Mouse (Mus musculus) lung, embryonic 16.5 days (tissue): ENCODE data around the gene Hoxa10. TPM values are rescaled to one million over a fixed set of nuclear protein-coding genes. Genes with fewer than 3 reads are reported as not detected.

Experiments used
- ATAC-seq: fragments of 200-750 bp; cut with Nextera tagmentation; 2 replicates; pipeline ENCODE4 v1.8.0; 2017; ENCODE audit warnings: low read depth, mild to moderate bottlenecking, moderate library complexity
- H3K27ac ChIP-seq: fragments of 300-500 bp; sonication (generic); 2 replicates; pipeline ENCODE4 v1.5.1; 2014; ENCODE audit warnings: mild to moderate bottlenecking, control low read depth, low read length
- H3K27me3 ChIP-seq: fragments of 300-500 bp; sonication (generic); 2 replicates; pipeline ENCODE4 v1.6.1; 2014; ENCODE audit warnings: low read depth, low read length, mixed read lengths; ENCODE audit not compliant: control insufficient read depth, insufficient read depth
- H3K36me3 ChIP-seq: fragments of 300-500 bp; sonication (generic); 2 replicates; pipeline ENCODE4 v1.6.1; 2014; ENCODE audit warnings: low read length; ENCODE audit not compliant: control insufficient read depth, insufficient read depth
- H3K4me1 ChIP-seq: fragments of 300-500 bp; sonication (generic); replicated peaks from 2 replicates; pipeline ENCODE4 v1.6.1; 2014; ENCODE audit warnings: low read length, mixed read lengths; ENCODE audit not compliant: control insufficient read depth, insufficient read depth
- H3K4me2 ChIP-seq: fragments of 300-500 bp; sonication (generic); 2 replicates; pipeline ENCODE4 v1.6.1; 2014; ENCODE audit warnings: low read depth, low read length, control low read depth
- H3K4me3 ChIP-seq: fragments of 300-500 bp; sonication (generic); 2 replicates; pipeline ENCODE4 v1.5.1; 2014; ENCODE audit warnings: mild to moderate bottlenecking, low read length, control low read depth
- H3K9ac ChIP-seq: fragments of 300-500 bp; sonication (generic); 2 replicates; pipeline ENCODE4 v1.6.1; 2014; ENCODE audit warnings: low read length, control low read depth
- H3K9me3 ChIP-seq: fragments of 300-500 bp; sonication (generic); 2 replicates; pipeline ENCODE4 v1.6.1; 2016; ENCODE audit warnings: low read length; ENCODE audit not compliant: control insufficient read depth
- WGBS: fragments of 180-500 bp; shearing (Covaris S2); extraction: QIAGEN DNeasy Blood & Tissue Kit; methylation state at CpG from one replicate; pipeline ENCODE4 v1.1.7; 2014; 5-methylcytosine and 5-hydroxymethylcytosine counted together
- polyA plus RNA-seq: library from polyadenylated mRNA; unstranded; fragments of >200 nt; fragmentation: Nextera tagmentation; extraction: Ambion mirVana; gene quantifications from 2 replicates; pipeline ENCODE4 v1.2.1, GENCODE M21; 2015

The Hoxa10 gene
- polyA plus RNA-seq, 1 experiment from 2014 or later = not detected

DNA sequence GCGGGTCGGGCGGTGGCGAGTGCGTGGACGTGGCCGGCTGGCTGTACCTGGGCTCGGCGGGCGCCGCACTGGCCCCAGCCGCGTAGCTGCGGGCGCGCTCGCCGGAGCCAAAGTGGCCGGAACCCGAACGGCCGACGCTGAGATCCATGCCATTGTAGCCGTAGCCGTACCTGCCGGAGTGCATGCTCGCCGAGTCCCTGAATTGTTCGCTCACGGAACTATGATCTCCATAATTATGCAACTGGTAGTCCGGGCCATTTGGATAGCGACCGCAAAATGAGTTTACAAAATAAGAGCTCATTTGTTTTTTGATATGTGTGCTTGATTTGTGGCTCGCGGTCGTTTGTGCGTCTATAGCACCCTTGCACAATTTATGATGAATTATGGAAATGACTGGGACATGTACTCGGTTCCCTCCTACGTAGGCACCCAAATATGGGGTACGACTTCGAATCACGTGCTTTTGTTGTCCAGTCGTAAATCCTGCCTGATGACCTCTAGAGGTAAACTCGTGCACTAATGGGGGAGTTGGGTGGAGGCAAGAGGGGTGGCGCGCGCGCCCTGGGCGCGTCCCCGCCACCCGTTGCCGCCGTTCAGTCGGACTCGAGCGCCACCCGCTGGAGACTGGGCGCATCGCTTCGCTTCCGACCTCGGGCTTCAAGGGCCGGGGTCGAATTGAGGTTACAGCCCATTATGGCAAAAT, 36.5 kb downstream of the Hoxa10 start, which contains the start of gene Hoxa5:
Hoxa5 (minus strand) TSS at position 538 of the 703 bp plus-strand sequence.
- Histone ChIP-seq H3K4me3 (peak within 1 kb of the TSS; percentile 85), H3K9me3 (no peaks in the 10 kb centered on the region), H3K4me2 (peak within 1 kb of the TSS; percentile 73), H3K36me3 (no peaks in the 10 kb centered on the region), H3K27ac (peak within 1 kb of the TSS; percentile 93), H3K27me3 (peaks cover 55% of the 10 kb centered on the region), H3K4me1 (peaks cover 2% of the 10 kb centered on the region; the same call in 1 of the 2 replicates), H3K9ac (peak within 1 kb of the TSS; percentile 97)
- ATAC-seq = peak; percentile 91
- under 1% methylated on average over 65 of the region's 65 CpGs for WGBS

DNA sequence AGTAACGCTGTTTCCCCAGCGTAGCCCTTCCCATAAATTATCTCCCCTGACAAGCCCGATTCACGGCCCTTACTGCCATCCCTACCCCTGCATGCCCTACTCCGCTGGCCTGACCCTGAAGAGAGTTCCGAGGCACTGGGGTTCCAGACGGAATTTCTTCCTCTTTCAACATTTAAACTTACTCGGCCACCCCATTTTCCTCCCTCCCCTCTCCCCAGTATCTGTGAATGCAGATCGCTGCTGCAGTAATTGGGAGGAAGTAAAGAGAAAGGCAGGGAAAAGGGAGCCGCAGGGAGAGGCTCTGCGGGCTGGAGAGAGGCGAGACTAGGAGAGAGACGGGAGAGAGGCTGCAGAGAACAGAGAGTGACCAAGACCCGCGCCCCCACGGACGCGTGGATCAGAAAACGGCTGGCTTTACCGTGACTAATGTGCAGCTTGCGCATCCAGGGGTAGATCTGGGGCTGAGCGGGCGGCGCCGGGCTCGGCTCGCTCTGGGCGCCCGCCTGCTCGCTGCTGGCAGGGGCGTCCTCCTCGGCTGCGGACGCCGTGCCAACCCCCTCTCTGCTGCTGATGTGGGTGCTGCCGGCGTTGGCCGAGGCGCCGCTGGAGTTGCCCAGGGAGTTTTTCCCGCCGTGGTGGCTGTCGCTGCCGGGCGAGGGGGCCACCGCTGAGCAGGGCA, 37.1 kb downstream of the Hoxa10 start:
- peak overlapping the region; percentile 85 for H3K4me3 ChIP-seq
- H3K4me2 ChIP-seq = peak overlapping the region; percentile 73
- peak overlapping the region; percentile 93 for H3K27ac ChIP-seq
- no peak; the same call in 1 of the 2 replicates for ATAC-seq
- no peaks in the 10 kb centered on the region for H3K36me3 ChIP-seq
- H3K9me3 ChIP-seq = no peaks in the 10 kb centered on the region
- WGBS = under 1% methylated on average over 45 of the region's 46 CpGs
- H3K27me3 ChIP-seq = peaks cover 55% of the 10 kb centered on the region
- H3K9ac ChIP-seq = peak overlapping the region; percentile 97
- peaks cover 6% of the 10 kb centered on the region for H3K4me1 ChIP-seq

DNA sequence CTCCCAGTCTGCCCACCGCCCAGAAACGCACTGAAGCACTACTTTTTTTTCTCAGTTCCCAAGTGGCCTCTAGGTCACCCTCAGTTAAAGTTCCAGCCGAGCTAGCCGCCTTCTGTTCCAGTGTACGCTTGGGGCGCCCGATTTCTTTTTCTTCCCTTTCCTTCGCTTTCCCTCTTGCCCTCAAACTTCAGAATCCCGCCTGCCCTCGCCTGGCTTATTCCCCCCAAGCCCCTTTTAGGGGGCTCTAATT, 37.6 kb downstream of the Hoxa10 start:
- Histone ChIP-seq H3K4me1 (peaks cover 7% of the 10 kb centered on the region), H3K9ac (peak overlapping the region; percentile 97)

GRCm38 (mm10) chr6:52202362-52203120, 38.1 kb downstream of the Hoxa10 start:
- H3K9ac ChIP-seq = peak overlapping the region; percentile 97
- H3K27ac ChIP-seq = peak overlapping the region; percentile 93
- 5% methylated on average over 22 of the region's 22 CpGs for WGBS
- peak overlapping the region; percentile 73 for H3K4me2 ChIP-seq
- H3K4me1 ChIP-seq = peaks cover 9% of the 10 kb centered on the region
- H3K9me3 ChIP-seq = no peaks in the 10 kb centered on the region
- H3K36me3 ChIP-seq = no peaks in the 10 kb centered on the region
- H3K27me3 ChIP-seq = peaks cover 52% of the 10 kb centered on the region
- peak overlapping the region; percentile 85 for H3K4me3 ChIP-seq
- no peak for ATAC-seq

More for the DNA sequence above, 37.6 kb downstream of the Hoxa10 start:
- 2% methylated on average over 10 of the region's 10 CpGs for WGBS
- Histone ChIP-seq H3K27ac (peak overlapping the region; percentile 93), H3K27me3 (peaks cover 51% of the 10 kb centered on the region), H3K36me3 (no peaks in the 10 kb centered on the region), H3K4me2 (peak overlapping the region; percentile 73), H3K4me3 (peak overlapping the region; percentile 85), H3K9me3 (no peaks in the 10 kb centered on the region)
- ATAC-seq = no peak

GRCm38 (mm10) chr6:52201269-52201668, 39.4 kb downstream of the Hoxa10 start:
- Histone ChIP-seq H3K4me3 (peak overlapping the region; percentile 85), H3K27ac (peak overlapping the region; percentile 84), H3K27me3 (peaks cover 46% of the 10 kb centered on the region), H3K4me1 (peaks cover 15% of the 10 kb centered on the region), H3K9me3 (no peaks in the 10 kb centered on the region), H3K4me2 (peak overlapping the region; percentile 73), H3K36me3 (no peaks in the 10 kb centered on the region), H3K9ac (peak overlapping the region; percentile 97)
- ATAC-seq = no peak
- 9% methylated on average over 1 of the region's 1 CpGs for WGBS

DNA sequence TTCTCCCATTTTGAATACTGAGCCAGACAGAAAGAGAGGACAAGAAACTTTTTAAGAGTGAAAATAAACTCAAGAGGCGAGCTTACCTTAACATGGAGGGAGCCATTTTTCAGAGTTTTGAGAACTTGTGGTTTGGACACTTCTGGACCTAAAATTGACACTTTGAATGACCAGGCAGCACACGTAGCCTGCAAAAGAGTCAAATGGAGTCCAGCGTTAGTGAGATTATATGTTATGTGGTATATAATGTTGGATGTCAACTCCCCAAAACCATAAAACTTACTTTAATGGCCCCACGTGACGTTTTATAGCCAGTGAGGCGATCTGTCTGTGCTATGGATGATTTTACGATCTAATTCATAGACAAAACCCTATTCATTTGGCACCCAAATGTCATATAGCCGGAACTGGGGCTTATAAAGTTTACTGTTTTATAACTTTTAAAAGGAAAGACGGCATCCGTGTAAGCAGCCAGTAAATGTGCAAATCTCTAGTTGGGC, 39.9 kb downstream of the Hoxa10 start:
- peaks cover 46% of the 10 kb centered on the region for H3K27me3 ChIP-seq
- H3K9ac ChIP-seq = peak overlapping the region; percentile 97
- no peaks in the 10 kb centered on the region for H3K9me3 ChIP-seq
- H3K36me3 ChIP-seq = no peaks in the 10 kb centered on the region
- peak overlapping the region; percentile 84 for H3K27ac ChIP-seq
- H3K4me2 ChIP-seq = peak overlapping the region; percentile 73
- peaks cover 20% of the 10 kb centered on the region for H3K4me1 ChIP-seq
- 15% methylated on average over 10 of the region's 10 CpGs for WGBS
- ATAC-seq = no peak
- H3K4me3 ChIP-seq = peak overlapping the region; percentile 85

DNA sequence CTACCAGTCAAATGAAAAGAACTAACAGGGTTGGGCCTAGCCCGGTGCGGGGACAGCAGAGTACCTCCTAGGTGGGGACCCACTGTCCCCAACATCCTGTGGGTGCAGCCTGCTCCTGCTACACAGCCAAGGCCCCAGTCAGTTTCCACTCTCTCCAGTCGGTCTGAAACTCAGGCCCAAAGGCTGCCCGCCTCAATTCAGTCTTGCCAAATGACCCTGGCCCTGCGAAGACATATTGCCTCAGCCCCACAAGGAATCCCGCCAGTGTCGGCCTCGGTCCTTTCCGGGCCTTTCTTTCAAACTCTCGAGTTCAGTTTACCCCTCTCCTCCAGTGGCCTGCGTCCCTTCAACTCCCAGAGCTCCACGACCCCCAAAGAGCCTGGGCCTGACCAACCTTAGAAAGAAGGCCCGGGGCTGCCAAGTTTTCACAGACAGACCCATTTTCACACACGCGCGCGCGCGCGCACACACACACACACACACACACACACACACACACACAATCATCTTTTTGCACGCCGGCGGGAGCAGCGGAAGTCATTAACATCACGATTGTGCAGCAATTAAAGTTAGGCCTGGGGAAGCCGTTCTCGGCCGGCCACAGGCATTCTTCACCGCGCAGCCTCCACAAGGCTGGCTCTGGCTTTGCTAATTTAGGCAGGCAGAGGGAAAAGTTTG, 40.4 kb downstream of the Hoxa10 start:
- peak overlapping the region; percentile 97 for H3K9ac ChIP-seq
- H3K4me2 ChIP-seq = peak overlapping the region; percentile 73
- H3K4me3 ChIP-seq = peak overlapping the region; percentile 85
- no peak for ATAC-seq
- WGBS = 7% methylated on average over 30 of the region's 30 CpGs
- peaks cover 50% of the 10 kb centered on the region for H3K27me3 ChIP-seq
- H3K27ac ChIP-seq = peak overlapping the region; percentile 84
- no peaks in the 10 kb centered on the region for H3K36me3 ChIP-seq
- H3K4me1 ChIP-seq = peaks cover 23% of the 10 kb centered on the region
- H3K9me3 ChIP-seq = no peaks in the 10 kb centered on the region

- Histone ChIP-seq H3K4me1 (peaks cover 40% of the 10 kb centered on the region), H3K4me2 (peak overlapping the region; percentile 55), H3K27me3 (peaks cover 43% of the 10 kb centered on the region), H3K9ac (peak overlapping the region; percentile 49), H3K27ac (peak overlapping the region; percentile 87), H3K36me3 (no peaks in the 10 kb centered on the region), H3K9me3 (no peaks in the 10 kb centered on the region), H3K4me3 (peak overlapping the region; percentile 24)
- 4% methylated on average over 10 of the region's 10 CpGs for WGBS
- peak; percentile 84 for ATAC-seq
Observed at GRCm38 (mm10) chr6:52197271-52197670, 43.4 kb downstream of the Hoxa10 start.
